Mouse (Mus musculus) CH12.LX (cell line): ENCODE measurements around the gene Pcmt1.
"Not testable (repeated sequence)": the region's sequence is repeated elsewhere in the genome, so short reads cannot be mapped to it uniquely, and the experiment has no call there.

Experiments
- BHLHE40 ChIP-seq: IDR thresholded peaks from 2 replicates; pipeline ENCODE4 v1.6.1; 2011; ENCODE audit warnings: mild to moderate bottlenecking, low read depth, low read length, improper control_type of control experiment
- CHD2 ChIP-seq: IDR thresholded peaks from 2 replicates; pipeline ENCODE4 v1.6.1; 2011; ENCODE audit warnings: low read length, improper control_type of control experiment
- CTCF ChIP-seq, 2 experiments: IDR thresholded peaks in 1 of 2; conservative IDR thresholded peaks in 1 of 2; 2 replicates each; pipeline ENCODE4 v1.5.1; 2011 to 2012; ENCODE audit warnings: low read depth in 2 of 2, low read length in 2 of 2, improper control_type of control experiment in 1 of 2, inconsistent platforms in 1 of 2, mild to moderate bottlenecking in 1 of 2, moderate library complexity in 1 of 2
- E2F4 ChIP-seq: IDR thresholded peaks from 2 replicates; pipeline ENCODE4 v1.6.1; 2011; ENCODE audit warnings: low read depth, low read length, improper control_type of control experiment; ENCODE audit not compliant: insufficient replicate concordance
- EP300 ChIP-seq: IDR thresholded peaks from 2 replicates; pipeline ENCODE4 v1.6.1; 2011; ENCODE audit warnings: low read length, improper control_type of control experiment
- ETS1 ChIP-seq: conservative IDR thresholded peaks from 2 replicates; pipeline ENCODE4 v1.6.1; 2012; ENCODE audit warnings: low read depth, mild to moderate bottlenecking, inconsistent platforms, low read length, improper control_type of control experiment, moderate library complexity
- HCFC1 ChIP-seq: IDR thresholded peaks from 2 replicates; pipeline ENCODE4 v1.6.1; 2012; ENCODE audit warnings: low read depth, mild to moderate bottlenecking, inconsistent platforms, low read length, improper control_type of control experiment
- IRF4 ChIP-seq: IDR thresholded peaks from 2 replicates; pipeline ENCODE4 v1.6.1; 2014; ENCODE audit warnings: low read depth, mild to moderate bottlenecking, inconsistent platforms, low read length, improper control_type of control experiment
- JUND ChIP-seq: conservative IDR thresholded peaks from 2 replicates; pipeline ENCODE4 v1.6.1; 2011; ENCODE audit warnings: low read depth, low read length, improper control_type of control experiment
- MAX ChIP-seq: IDR thresholded peaks from 2 replicates; pipeline ENCODE4 v1.6.1; 2011; ENCODE audit warnings: low read length, improper control_type of control experiment
- POLR2A ChIP-seq: IDR thresholded peaks from 2 replicates; pipeline ENCODE4 v1.6.1; 2011; ENCODE audit warnings: low read depth, mild to moderate bottlenecking, improper control_type of control experiment, low read length
- RAD21 ChIP-seq: IDR thresholded peaks from 2 replicates; pipeline ENCODE4 v1.6.1; 2011; ENCODE audit warnings: low read depth, mild to moderate bottlenecking, low read length, improper control_type of control experiment, moderate library complexity

- not testable (repeated sequence) for TF ChIP-seq JUND; ETS1; EP300; CTCF (conservative IDR thresholded peaks at IDR 0.05 in 1 of 2, IDR thresholded peaks at IDR 0.05 in 1 of 2; ENCODE audit: low read depth in 2 of 2, low read length in 2 of 2); POLR2A; HCFC1; MAX; IRF4; BHLHE40; E2F4; CHD2; RAD21
Observed at GRCm38 (mm10) chr10:7612210-7612609, 68.7 kb downstream of the Pcmt1 start.
